Mouse (Mus musculus) MEL (cell line): ENCODE results near the gene Parva.

Experiments used
- CTCF ChIP-seq, 3 experiments: IDR thresholded peaks in 2 of 3; conservative IDR thresholded peaks in 1 of 3; 2 replicates each; pipeline ENCODE4 v1.5.1; 2011 to 2012; ENCODE audit warnings: low read length in 3 of 3, low read depth in 2 of 3, mild to moderate bottlenecking in 2 of 3, improper control_type of control experiment in 1 of 3, inconsistent platforms in 1 of 3, mixed read lengths in 1 of 3, moderate library complexity in 1 of 3; ENCODE audit not compliant: control insufficient read depth in 1 of 3, insufficient read depth in 1 of 3, poor library complexity in 1 of 3, severe bottlenecking in 1 of 3
- EP300 ChIP-seq, 2 experiments: IDR thresholded peaks; 2 replicates each; pipeline ENCODE4 v1.6.1; 2011; ENCODE audit warnings: improper control_type of control experiment in 2 of 2, low read length in 2 of 2, low read depth in 1 of 2, mild to moderate bottlenecking in 1 of 2
- HCFC1 ChIP-seq: IDR thresholded peaks from 2 replicates; pipeline ENCODE4 v1.6.1; 2012; ENCODE audit warnings: low read depth, mild to moderate bottlenecking, inconsistent platforms, low read length, improper control_type of control experiment, moderate library complexity
- SMC3 ChIP-seq: IDR thresholded peaks from 2 replicates; pipeline ENCODE4 v1.6.1; 2011; ENCODE audit warnings: low read depth, low read length, improper control_type of control experiment
- TBP ChIP-seq: IDR thresholded peaks from 2 replicates; pipeline ENCODE4 v1.8.0; 2011; ENCODE audit warnings: low read depth, low read length, improper control_type of control experiment
- ZNF384 ChIP-seq: IDR thresholded peaks from 2 replicates; pipeline ENCODE4 v1.6.1; 2012; ENCODE audit warnings: low read depth, mild to moderate bottlenecking, inconsistent platforms, low read length, improper control_type of control experiment

GRCm38 (mm10) chr7:112561504-112561903 is 134.2 kb downstream of the Parva start:
- TF ChIP-seq SMC3 (no peak), TBP (no peak), EP300 (IDR thresholded peaks at IDR 0.05; ENCODE audit: low read depth in 1 of 2, low read length in 2 of 2) (no peak), HCFC1 (no peak), CTCF (IDR thresholded peaks at IDR 0.05 in 2 of 3, conservative IDR thresholded peaks at IDR 0.05 in 1 of 3; ENCODE audit: control insufficient read depth in 1 of 3, insufficient read depth in 1 of 3, low read depth in 2 of 3, low read length in 3 of 3, poor library complexity in 1 of 3, severe bottlenecking in 1 of 3) (no peak), ZNF384 (no peak)
